Mouse (Mus musculus) G1E (cell line): ENCODE results near the gene Tex14. TPM values are rescaled to one million over a fixed set of nuclear protein-coding genes. Genes with fewer than 3 reads are reported as not detected.
A peak's percentile ranks its signal among the peaks of the same experiment; 100 is the strongest.

ENCODE experiments used
- ATAC-seq: 2 replicates; pipeline ENCODE4 v1.8.0; 2016; ENCODE audit warnings: mild to moderate bottlenecking; ENCODE audit not compliant: insufficient number of reproducible peaks, poor library complexity, low FRiP score, severe bottlenecking; ENCODE audit errors: extremely low read depth
- DNase-seq: peaks from one replicate; pipeline ENCODE4 v3.0.0; 2012; ENCODE audit warnings: low spot score
- H3K27me3 ChIP-seq: 2 replicates; pipeline ENCODE4 v1.6.1; 2012; ENCODE audit warnings: mild to moderate bottlenecking, low read length, inconsistent platforms; ENCODE audit not compliant: insufficient read depth
- H3K36me3 ChIP-seq: replicated peaks from 2 replicates; pipeline ENCODE3; 2012; ENCODE audit warnings: mild to moderate bottlenecking, inconsistent platforms
- H3K4me1 ChIP-seq: 2 replicates; pipeline ENCODE4 v1.6.1; 2012; ENCODE audit warnings: low read depth, low read length, inconsistent platforms, mixed read lengths; ENCODE audit not compliant: insufficient read depth
- H3K4me3 ChIP-seq: 2 replicates; pipeline ENCODE4 v1.5.1; 2012; ENCODE audit warnings: low read depth, mild to moderate bottlenecking, inconsistent platforms, low read length, moderate library complexity, mixed read lengths
- H3K9me3 ChIP-seq: replicated peaks from 2 replicates; pipeline ENCODE4 v1.6.1; 2012; ENCODE audit warnings: inconsistent platforms
- CTCF ChIP-seq: IDR thresholded peaks from 2 replicates; pipeline ENCODE4 v1.5.1; 2012; ENCODE audit warnings: low read depth, low read length, inconsistent platforms, mixed read lengths
- GATA1 ChIP-seq: IDR thresholded peaks from 2 replicates; pipeline ENCODE4 v1.6.1; 2012; ENCODE audit warnings: borderline replicate concordance, low read length, inconsistent platforms, mixed read lengths
- GATA2 ChIP-seq: IDR thresholded peaks from 2 replicates; pipeline ENCODE4 v1.6.1; 2012; ENCODE audit warnings: low read depth, low read length, inconsistent platforms, borderline replicate concordance
- POLR2AphosphoS5 ChIP-seq: IDR thresholded peaks from 2 replicates; pipeline ENCODE4 v1.6.1; 2012; ENCODE audit warnings: low read depth, low read length, inconsistent platforms; ENCODE audit not compliant: insufficient replicate concordance
- TAL1 ChIP-seq: conservative IDR thresholded peaks from 2 replicates; pipeline ENCODE4 v1.6.1; 2012; ENCODE audit warnings: low read depth, low read length, inconsistent platforms, mixed read lengths
- polyA plus RNA-seq: library from polyadenylated mRNA; stranded (reverse); fragments of >175 nt; gene quantifications from 2 replicates; pipeline ENCODE4 v1.2.3, GENCODE M21; 2012
- total RNA-seq, 2 experiments: library from RNA; stranded (forward) in 1 of 2; stranded (reverse) in 1 of 2; fragments of 200-1000 nt in 1 of 2; fragments of >200 nt in 1 of 2; fragmentation: Nextera tagmentation in 1 of 2; gene quantifications; 2 replicates each; pipeline ENCODE4 v1.2.3; 2014 to 2017

Gene Tex14
- total and polyA plus RNA-seq, 3 experiments = 0.16 TPM; not detected in 2

GRCm38 (mm10) chr11:87595327-87595841 lies 190.5 kb downstream of the Tex14 start:
- Histone ChIP-seq H3K27me3 (no peaks in the 10 kb centered on the region; the same call in 1 of the 2 replicates), H3K4me3 (peak overlapping the region; percentile 72), H3K36me3 (peaks cover 72% of the 10 kb centered on the region), H3K4me1 (peaks cover 51% of the 10 kb centered on the region), H3K9me3 (no peaks in the 10 kb centered on the region)
- peak; percentile 84 for DNase-seq
- no peak for ATAC-seq
- no peak for TF ChIP-seq GATA2
- TF ChIP-seq POLR2AphosphoS5 = no peak
- TF ChIP-seq GATA1 = no peak
- no peak for TF ChIP-seq TAL1

DNA sequence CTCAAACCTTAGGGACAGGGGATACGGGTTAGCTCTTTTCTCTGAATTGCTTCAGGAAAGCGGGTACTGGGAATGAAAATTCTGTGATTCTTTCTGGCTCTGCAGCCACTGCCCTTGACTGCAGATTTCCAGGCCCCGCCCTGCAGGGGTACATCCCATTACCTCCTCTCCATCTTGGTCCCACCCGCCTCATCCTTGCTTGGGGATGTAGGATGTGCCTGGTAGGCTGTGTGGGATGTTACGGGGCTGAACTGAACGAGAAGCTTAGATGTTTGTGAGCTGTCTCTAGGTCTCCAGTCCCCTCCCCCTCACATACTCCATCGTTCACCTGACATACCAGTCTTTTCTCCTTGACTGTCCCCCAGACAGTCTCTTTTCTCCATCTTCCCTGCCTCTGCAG lies 191.1 kb downstream of the Tex14 start:
- Histone ChIP-seq H3K9me3 (no peaks in the 10 kb centered on the region), H3K27me3 (no peaks in the 10 kb centered on the region; the same call in 1 of the 2 replicates), H3K4me1 (peaks cover 46% of the 10 kb centered on the region), H3K4me3 (peak overlapping the region; percentile 72), H3K36me3 (peaks cover 78% of the 10 kb centered on the region)
- no peak for TF ChIP-seq TAL1
- no peak for TF ChIP-seq POLR2AphosphoS5
- TF ChIP-seq GATA1 = no peak
- no peak for TF ChIP-seq CTCF
- TF ChIP-seq GATA2 = no peak
- DNase-seq (no peak), ATAC-seq (no peak)

DNA sequence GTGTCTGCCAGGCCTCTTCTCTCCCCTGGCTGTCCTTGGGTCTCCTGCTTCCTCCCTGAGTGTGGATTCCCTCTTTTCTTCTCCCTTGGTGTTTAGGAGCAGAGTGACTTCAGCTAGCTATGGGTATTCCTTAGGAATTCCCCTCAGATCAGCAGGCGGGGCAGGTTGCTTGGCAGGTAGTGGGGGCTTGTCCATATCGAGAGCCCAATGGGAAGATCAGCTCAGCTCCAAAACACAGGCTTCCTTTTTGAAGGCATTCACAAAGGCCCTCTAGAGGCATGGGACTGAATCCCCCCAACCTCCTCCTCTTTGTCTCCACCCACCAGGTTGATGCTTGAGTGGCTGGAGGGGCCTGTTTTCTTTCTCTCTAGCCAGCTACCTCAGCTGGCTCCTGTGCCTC lies 191.6 kb downstream of the Tex14 start:
- DNase-seq (no peak), ATAC-seq (no peak)
- no peak overlapping the region for H3K4me3 ChIP-seq
- H3K4me1 ChIP-seq = peaks cover 45% of the 10 kb centered on the region
- TF ChIP-seq GATA1 (no peak), TAL1 (no peak), POLR2AphosphoS5 (no peak), CTCF (no peak)
- H3K27me3 ChIP-seq = no peaks in the 10 kb centered on the region; the same call in 1 of the 2 replicates
- peaks cover 83% of the 10 kb centered on the region for H3K36me3 ChIP-seq
- H3K9me3 ChIP-seq = no peaks in the 10 kb centered on the region

DNA sequence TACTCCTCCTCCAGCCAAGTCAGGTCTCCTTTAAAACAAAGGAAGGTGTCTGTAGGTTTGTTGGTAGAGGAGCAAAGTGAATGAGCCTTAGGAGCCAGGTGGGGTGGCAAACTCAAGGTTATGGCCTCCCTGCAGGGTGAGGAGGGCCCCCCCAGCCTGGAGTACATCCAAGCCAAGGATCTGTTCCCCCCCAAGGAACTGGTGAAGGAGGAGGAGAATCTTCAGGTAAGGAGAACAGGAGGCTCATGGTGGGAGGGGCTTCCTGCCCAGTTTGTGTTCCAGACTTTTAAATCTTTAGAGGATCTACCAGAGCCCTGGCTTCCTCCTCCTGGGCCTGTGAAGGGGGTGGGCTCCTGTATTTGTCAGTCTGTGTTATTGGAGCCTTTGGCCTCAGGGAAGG lies 192.2 kb downstream of the Tex14 start:
- H3K36me3 ChIP-seq = peaks cover 88% of the 10 kb centered on the region
- ATAC-seq (no peak), DNase-seq (no peak)
- H3K27me3 ChIP-seq = no peaks in the 10 kb centered on the region; the same call in 1 of the 2 replicates
- H3K4me3 ChIP-seq = no peak overlapping the region
- no peaks in the 10 kb centered on the region for H3K9me3 ChIP-seq
- H3K4me1 ChIP-seq = peaks cover 45% of the 10 kb centered on the region
- TF ChIP-seq POLR2AphosphoS5 (no peak), TAL1 (no peak), GATA1 (no peak), GATA2 (no peak), CTCF (no peak)

DNA sequence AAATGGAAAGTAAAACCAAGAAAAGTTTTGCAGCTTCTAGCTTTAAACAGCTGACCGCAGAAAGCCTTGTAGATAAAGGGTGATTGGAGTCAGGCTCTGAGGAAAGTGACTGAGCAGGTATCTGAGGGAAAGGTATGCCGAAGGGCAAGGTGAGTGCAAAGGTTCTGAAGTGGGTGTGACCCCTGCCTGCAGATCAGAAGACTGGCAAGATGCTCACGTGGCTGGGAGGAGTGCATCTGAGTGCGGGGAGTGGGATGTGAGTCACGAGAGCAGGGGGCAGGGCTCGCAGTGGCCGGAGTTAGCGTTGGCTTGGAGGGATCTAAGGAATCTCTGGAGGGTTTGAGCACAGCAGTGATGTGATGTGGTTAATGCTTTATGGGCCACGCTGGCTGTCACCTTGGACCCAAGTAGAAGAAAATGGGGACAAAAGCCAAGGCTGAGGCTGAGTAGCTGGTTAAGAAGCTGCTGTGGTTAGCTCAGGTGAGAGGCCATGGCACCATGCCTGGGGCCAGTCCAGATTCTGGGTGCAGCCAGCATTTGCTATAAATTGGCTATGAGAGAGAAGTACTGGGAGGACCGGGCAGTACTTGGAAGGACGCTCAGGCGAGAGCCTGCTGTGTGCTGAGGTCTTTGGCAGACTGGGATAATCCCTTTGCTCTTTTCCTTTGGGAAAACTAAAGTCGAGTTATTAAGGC lies 194.7 kb downstream of the Tex14 start:
- H3K36me3 ChIP-seq = peaks cover 100% of the 10 kb centered on the region
- no peaks in the 10 kb centered on the region; the same call in 1 of the 2 replicates for H3K27me3 ChIP-seq
- DNase-seq (no peak), ATAC-seq (no peak)
- no peaks in the 10 kb centered on the region for H3K9me3 ChIP-seq
- no peak for TF ChIP-seq CTCF
- TF ChIP-seq GATA2 = no peak
- TF ChIP-seq TAL1 = no peak
- no peak for TF ChIP-seq POLR2AphosphoS5
- TF ChIP-seq GATA1 = no peak
- H3K4me3 ChIP-seq = no peak overlapping the region
- peaks cover 24% of the 10 kb centered on the region for H3K4me1 ChIP-seq

DNA sequence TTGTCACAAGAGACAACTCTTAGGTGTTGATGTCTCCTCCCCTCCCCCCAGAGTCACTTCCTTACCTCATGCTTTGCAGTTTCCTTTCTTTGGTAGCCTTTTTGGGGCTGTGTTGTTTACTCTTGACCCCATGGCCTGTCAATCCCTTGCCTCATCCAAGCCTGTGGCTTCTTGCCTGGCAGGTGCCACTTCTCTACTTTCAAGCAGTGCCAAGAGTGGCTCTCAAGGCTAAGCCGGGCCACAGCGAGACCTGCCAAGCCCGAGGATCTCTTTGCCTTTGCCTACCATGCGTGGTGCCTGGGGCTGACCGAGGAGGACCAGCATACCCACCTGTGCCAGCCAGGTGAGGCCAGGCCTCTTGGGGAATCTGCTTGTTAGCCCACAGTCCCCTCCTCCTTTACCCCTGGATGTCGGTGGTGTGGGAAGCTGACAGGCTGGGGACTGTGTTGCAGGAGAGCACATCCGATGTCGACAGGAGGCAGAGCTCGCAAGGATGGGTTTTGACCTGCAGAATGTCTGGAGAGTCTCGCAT lies 195.5 kb downstream of the Tex14 start:
- ATAC-seq = no peak
- no peaks in the 10 kb centered on the region; the same call in 1 of the 2 replicates for H3K27me3 ChIP-seq
- peaks cover 17% of the 10 kb centered on the region for H3K4me1 ChIP-seq
- peaks cover 100% of the 10 kb centered on the region for H3K36me3 ChIP-seq
- no peak for TF ChIP-seq CTCF
- no peak for TF ChIP-seq GATA2
- no peak overlapping the region for H3K4me3 ChIP-seq
- H3K9me3 ChIP-seq = no peaks in the 10 kb centered on the region
- no peak for DNase-seq
